Comparison of ENCODE assay signal across 20 mouse cellular contexts in genomic region chr5:56007861-56008260, GRCm38 (mm10).
DNase-seq lines count a peak whose midpoint lies in the region; ATAC-seq and TF ChIP-seq lines count a peak whose summit lies in the region.
"Had no signal": no experiment of that assay in that cellular context is flagged by ENCODE, and none has a peak within 500 bp of the region (broad histone marks: within the 10 kb centered on the region; RNA-seq: fewer than 3 reads in every experiment).

No protein-coding gene starts in this region.

- H3K4me1 ChIP-seq in forebrain, embryonic 13.5 days: no peaks in the 10 kb centered on the region
- no peaks in the 10 kb centered on the region for H3K4me1 ChIP-seq in forebrain, embryonic 11.5 days (replicated peaks; ENCODE audit: control insufficient read depth, insufficient read depth, low read length)
- H3K4me1 ChIP-seq in hindbrain, embryonic 16.5 days (ENCODE audit: control insufficient read depth, insufficient read depth, low read depth, low read length): no peaks in the 10 kb centered on the region
- no peaks in the 10 kb centered on the region for H3K4me1 ChIP-seq in hindbrain, embryonic 13.5 days (replicated peaks)
- 0 out of 4 replicates have a peak, but pooled peaks cover 0 to 2% of the 10 kb centered on the region in 2 experiments for H3K4me1 ChIP-seq in ES-E14 (ENCODE audit: control insufficient read depth in 2 of 2, insufficient read depth in 2 of 2, low read length in 2 of 2, poor library complexity in 1 of 2)
- H3K4me1 ChIP-seq: kidney, embryonic 15.5 days; neural tube, embryonic 13.5 days had no signal

- no peak overlapping the region for H3K27ac ChIP-seq in forebrain, embryonic 13.5 days
- H3K27ac ChIP-seq in forebrain, embryonic 11.5 days (ENCODE audit: low read depth, low read length): no peak overlapping the region
- no peak overlapping the region for H3K27ac ChIP-seq in hindbrain, embryonic 16.5 days (ENCODE audit: low read depth, low read length)
- H3K27ac ChIP-seq in hindbrain, embryonic 13.5 days: no peak overlapping the region
- H3K27ac ChIP-seq in ES-E14 (ENCODE audit: insufficient read depth, low read depth, low read length, poor library complexity, severe bottlenecking): no peak overlapping the region
- H3K27ac ChIP-seq: kidney, embryonic 15.5 days; left cerebral cortex, adult 2 months; neural tube, embryonic 13.5 days had no signal

- no peaks in the 10 kb centered on the region for H3K9me3 ChIP-seq in forebrain, embryonic 13.5 days (replicated peaks)
- H3K9me3 ChIP-seq in forebrain, embryonic 11.5 days (ENCODE audit: control insufficient read depth, low read length): no peaks in the 10 kb centered on the region
- H3K9me3 ChIP-seq in hindbrain, embryonic 16.5 days (ENCODE audit: control insufficient read depth, low read length): no peaks in the 10 kb centered on the region
- no peaks in the 10 kb centered on the region for H3K9me3 ChIP-seq in hindbrain, embryonic 13.5 days
- H3K9me3 ChIP-seq in ES-E14 (ENCODE audit: control insufficient read depth, insufficient read depth, low read depth, low read length): no peaks in the 10 kb centered on the region
- H3K9me3 ChIP-seq: kidney, embryonic 15.5 days; neural tube, embryonic 13.5 days had no signal

- in situ Hi-C loops in ES-E14 (cut with MboI; ENCODE audit: low sequenced_read_pairs in 2 of 2, unreplicated experiment in 2 of 2): no loop called here

- no peak overlapping the region for H3K9ac ChIP-seq in forebrain, embryonic 13.5 days
- no peak overlapping the region for H3K9ac ChIP-seq in forebrain, embryonic 11.5 days (ENCODE audit: low read length)
- no peak overlapping the region for H3K9ac ChIP-seq in hindbrain, embryonic 16.5 days (ENCODE audit: low read depth, low read length)
- no peak overlapping the region for H3K9ac ChIP-seq in hindbrain, embryonic 13.5 days
- no peak overlapping the region for H3K9ac ChIP-seq in ES-E14 (ENCODE audit: insufficient read depth, low read depth, low read length, poor library complexity, severe bottlenecking)
- H3K9ac ChIP-seq: kidney, embryonic 15.5 days; neural tube, embryonic 13.5 days had no signal

- DNase-seq in forebrain, embryonic 11.5 days (ENCODE audit: low spot score): no peak
- DNase-seq in ES-E14 (ENCODE audit: low read depth, low spot score): peak; percentile 37
- DNase-seq in embryo, embryonic 11 days: peak; percentile 6
- DNase-seq in urinary bladder, adult 2 months (ENCODE audit: low spot score): no peak
- DNase-seq: adrenal gland, adult 2 months; cerebellum, adult 9-11 months; gastrocnemius, postnatal 25 days; kidney, postnatal 4 days; layer of hippocampus, adult 9-11 months; left cerebral cortex, postnatal 4 days; liver; thymus, postnatal 14 days had no signal

- 50% methylated on average over 3 of the region's 3 CpGs for WGBS in forebrain, embryonic 13.5 days
- WGBS in forebrain, embryonic 11.5 days: 53% methylated on average over 3 of the region's 3 CpGs
- 49% methylated on average over 3 of the region's 3 CpGs for WGBS in hindbrain, embryonic 16.5 days
- 50% methylated on average over 3 of the region's 3 CpGs for WGBS in hindbrain, embryonic 13.5 days

- H3K27me3 ChIP-seq in forebrain, embryonic 13.5 days: no peaks in the 10 kb centered on the region
- no peaks in the 10 kb centered on the region for H3K27me3 ChIP-seq in forebrain, embryonic 11.5 days (ENCODE audit: control insufficient read depth, insufficient read depth, low read length)
- no peaks in the 10 kb centered on the region for H3K27me3 ChIP-seq in hindbrain, embryonic 16.5 days (replicated peaks; ENCODE audit: control insufficient read depth, insufficient read depth, low read length)
- H3K27me3 ChIP-seq in hindbrain, embryonic 13.5 days: no peaks in the 10 kb centered on the region
- H3K27me3 ChIP-seq: kidney, embryonic 15.5 days; neural tube, embryonic 13.5 days had no signal

- ATAC-seq in forebrain, embryonic 13.5 days: peak; percentile 73
- no peak; the same call in 1 of the 2 replicates for ATAC-seq in forebrain, embryonic 11.5 days (replicated peaks; ENCODE audit: low FRiP score)
- ATAC-seq in hindbrain, embryonic 16.5 days: 0 out of 2 replicates have a peak, but pooled peaks have one; percentile 30
- no peak; the same call in 1 of the 2 replicates for ATAC-seq in hindbrain, embryonic 13.5 days (ENCODE audit: low FRiP score)
- ATAC-seq: intestine, embryonic 16.5 days; lung, postnatal 0 days had no signal

- H3K4me3 ChIP-seq in forebrain, embryonic 13.5 days: no peak overlapping the region
- H3K4me3 ChIP-seq in forebrain, embryonic 11.5 days (ENCODE audit: low read depth, low read length): no peak overlapping the region
- no peak overlapping the region for H3K4me3 ChIP-seq in hindbrain, embryonic 16.5 days (ENCODE audit: low read length)
- H3K4me3 ChIP-seq in hindbrain, embryonic 13.5 days: no peak overlapping the region
- no peak overlapping the region for H3K4me3 ChIP-seq in ES-E14 (ENCODE audit: insufficient read depth in 1 of 2, low read depth in 1 of 2, low read length in 2 of 2, poor library complexity in 1 of 2, severe bottlenecking in 1 of 2)
- H3K4me3 ChIP-seq: kidney, embryonic 15.5 days; left cerebral cortex, adult 2 months; neural tube, embryonic 13.5 days had no signal

- H3K4me2 ChIP-seq in forebrain, embryonic 13.5 days: no peak overlapping the region
- no peak overlapping the region for H3K4me2 ChIP-seq in forebrain, embryonic 11.5 days (ENCODE audit: low read depth, low read length, severe bottlenecking)
- H3K4me2 ChIP-seq in hindbrain, embryonic 16.5 days (ENCODE audit: low read length): no peak overlapping the region
- no peak overlapping the region for H3K4me2 ChIP-seq in hindbrain, embryonic 13.5 days
- H3K4me2 ChIP-seq: kidney, embryonic 15.5 days; neural tube, embryonic 13.5 days had no signal

- no peaks in the 10 kb centered on the region for H3K36me3 ChIP-seq in forebrain, embryonic 13.5 days (ENCODE audit: poor library complexity, severe bottlenecking)
- H3K36me3 ChIP-seq in forebrain, embryonic 11.5 days (ENCODE audit: control insufficient read depth, insufficient read depth, low read length): no peaks in the 10 kb centered on the region
- H3K36me3 ChIP-seq in hindbrain, embryonic 16.5 days (ENCODE audit: control insufficient read depth, insufficient read depth, low read length): no peaks in the 10 kb centered on the region
- H3K36me3 ChIP-seq in hindbrain, embryonic 13.5 days: no peaks in the 10 kb centered on the region
- H3K36me3 ChIP-seq in ES-E14 (ENCODE audit: control insufficient read depth, insufficient read depth, low read length, poor library complexity, severe bottlenecking): no peaks in the 10 kb centered on the region
- H3K36me3 ChIP-seq: kidney, embryonic 15.5 days; neural tube, embryonic 13.5 days had no signal

TF ChIP-seq in ES-E14, 5 proteins besides CTCF, POLR2A, EP300 and RAD21:
- no peak for TF ChIP-seq CHD2 (IDR thresholded peaks at IDR 0.05; ENCODE audit: low read depth, low read length)
- no peak for TF ChIP-seq HCFC1 (IDR thresholded peaks at IDR 0.05; ENCODE audit: borderline replicate concordance, insufficient read depth, low read length)
- no peak for TF ChIP-seq MAFK (IDR thresholded peaks at IDR 0.05; ENCODE audit: insufficient read depth, low read depth, low read length)
- TF ChIP-seq ZNF384 (IDR thresholded peaks at IDR 0.05; ENCODE audit: low read depth, low read length): no peak
- TF ChIP-seq ZC3H11A (IDR thresholded peaks at IDR 0.05; ENCODE audit: borderline replicate concordance, low read depth, low read length): no peak

Comparison
In these comparisons a context has a peak if more than half of its experiments do, and no peak if none do; other contexts are left out.
1. ATAC-seq: peak in forebrain, embryonic 13.5 days (single experiment) and hindbrain, embryonic 16.5 days (single experiment); none in forebrain, embryonic 11.5 days (single experiment) and hindbrain, embryonic 13.5 days (single experiment).
2. DNase-seq: peak in ES-E14 (single experiment) and embryo, embryonic 11 days (single experiment); none in forebrain, embryonic 11.5 days (single experiment) and urinary bladder, adult 2 months (single experiment).